Comparison of ENCODE assay signal across 8 mouse cellular contexts in genomic region chr17:23585721-23586491, GRCm38 (mm10). TPM values are rescaled to one million over a fixed set of nuclear protein-coding genes. Genes with fewer than 3 reads are reported as not detected.
DNase-seq lines count a peak whose midpoint lies in the region; ATAC-seq and TF ChIP-seq lines count a peak whose summit lies in the region.

No protein-coding gene starts in this region.

- TF ChIP-seq CTCF in heart, adult 2 months (IDR thresholded peaks at IDR 0.05) = no peak
- TF ChIP-seq CTCF in testis, adult 2 months (IDR thresholded peaks at IDR 0.05; ENCODE audit: control insufficient read depth, insufficient read depth, insufficient replicate concordance, low read depth, low read length) = no peak

- peak overlapping the region; percentile 51 for H3K9ac ChIP-seq in heart, adult 2 months (ENCODE audit: low read depth, low read length)
- peak overlapping the region; percentile 81 for H3K9ac ChIP-seq in limb, embryonic 11.5 days (ENCODE audit: low read length)
- peak overlapping the region; percentile 83 for H3K9ac ChIP-seq in midbrain, embryonic 14.5 days (replicated peaks; ENCODE audit: low read length)

- no peaks in the 10 kb centered on the region for H3K79me2 ChIP-seq in heart, adult 2 months (replicated peaks; ENCODE audit: control insufficient read depth, insufficient read depth, low read length)

- H3K4me2 ChIP-seq in limb, embryonic 11.5 days (ENCODE audit: low read depth, severe bottlenecking) = peak overlapping the region; percentile 95
- H3K4me2 ChIP-seq in midbrain, embryonic 14.5 days (ENCODE audit: low read length) = peak overlapping the region; percentile 90

- H3K27me3 ChIP-seq in heart, adult 2 months (ENCODE audit: control insufficient read depth, insufficient read depth, low read length) = no peaks in the 10 kb centered on the region
- H3K27me3 ChIP-seq in limb, embryonic 11.5 days (ENCODE audit: control insufficient read depth, insufficient read depth, low read length) = no peaks in the 10 kb centered on the region
- H3K27me3 ChIP-seq in midbrain, embryonic 14.5 days (ENCODE audit: control insufficient read depth, insufficient read depth, low read length) = no peaks in the 10 kb centered on the region
- H3K27me3 ChIP-seq in testis, adult 2 months (ENCODE audit: control insufficient read depth, insufficient read depth, low read length) = no peaks in the 10 kb centered on the region

- peaks cover 3% of the 10 kb centered on the region for H3K4me1 ChIP-seq in heart, adult 2 months (ENCODE audit: control insufficient read depth, insufficient read depth, low read length)
- peaks cover 7% of the 10 kb centered on the region; the same call in 1 of the 2 replicates for H3K4me1 ChIP-seq in limb, embryonic 11.5 days (ENCODE audit: control insufficient read depth, insufficient read depth, low read length)
- H3K4me1 ChIP-seq in midbrain, embryonic 14.5 days (ENCODE audit: control insufficient read depth, insufficient read depth, low read length) = peaks cover 25% of the 10 kb centered on the region
- H3K4me1 ChIP-seq in testis, adult 2 months (ENCODE audit: control insufficient read depth, insufficient read depth, low read length) = peaks cover 11% of the 10 kb centered on the region

- DNase-seq in gastrocnemius, adult 18-20 months (ENCODE audit: low spot score) = peak; percentile 58
- no peak for DNase-seq in gastrocnemius, postnatal 25 days
- peak; percentile 88 for DNase-seq in embryo, embryonic 10 days (ENCODE audit: low spot score)
- DNase-seq in heart, adult 2 months = peak; percentile 34 to 55
- peak; percentile 38 to 44 for DNase-seq in kidney, adult 8-10 months
- peak; percentile 79 for DNase-seq in limb, embryonic 11.5 days (ENCODE audit: low spot score)
- DNase-seq in midbrain, embryonic 14.5 days = peak; percentile 93

- no peaks in the 10 kb centered on the region for H3K36me3 ChIP-seq in heart, adult 2 months (ENCODE audit: control insufficient read depth, insufficient read depth, low read length)
- peaks cover 2% of the 10 kb centered on the region; the same call in 1 of the 2 replicates for H3K36me3 ChIP-seq in limb, embryonic 11.5 days (ENCODE audit: control insufficient read depth, insufficient read depth, low read length)
- H3K36me3 ChIP-seq in midbrain, embryonic 14.5 days (ENCODE audit: control insufficient read depth, insufficient read depth, low read length) = peaks cover 15% of the 10 kb centered on the region
- no peaks in the 10 kb centered on the region for H3K36me3 ChIP-seq in testis, adult 2 months (ENCODE audit: control insufficient read depth, insufficient read depth, low read length)

- ATAC-seq in limb, embryonic 11.5 days (ENCODE audit: insufficient number of reproducible peaks, low FRiP score, low TSS enrichment, low read depth) = peak; percentile 67
- peak; percentile 83; the same call in 1 of the 2 replicates for ATAC-seq in midbrain, embryonic 14.5 days (ENCODE audit: low FRiP score, low TSS enrichment)

- WGBS in heart, adult 2 months = under 1% methylated on average over 22 of the region's 22 CpGs
- WGBS in limb, embryonic 11.5 days = under 1% methylated on average over 22 of the region's 22 CpGs
- under 1% methylated on average over 22 of the region's 22 CpGs for WGBS in midbrain, embryonic 14.5 days

- TF ChIP-seq EP300 in heart, adult 2 months (IDR thresholded peaks at IDR 0.05; ENCODE audit: insufficient read depth, low read depth, low read length) = no peak

- H3K9me3 ChIP-seq in limb, embryonic 11.5 days (ENCODE audit: control insufficient read depth, low read length) = no peaks in the 10 kb centered on the region
- H3K9me3 ChIP-seq in midbrain, embryonic 14.5 days (ENCODE audit: control insufficient read depth, low read length) = no peaks in the 10 kb centered on the region

- H3K27ac ChIP-seq in heart, adult 2 months = peak overlapping the region; percentile 21
- H3K27ac ChIP-seq in limb, embryonic 11.5 days (replicated peaks; ENCODE audit: low read depth, low read length) = 0 out of 2 replicates have a peak overlapping the region, but pooled peaks have one; percentile 36
- peak overlapping the region; percentile 68 for H3K27ac ChIP-seq in midbrain, embryonic 14.5 days (replicated peaks; ENCODE audit: low read depth, low read length)
- peak overlapping the region; percentile 51 for H3K27ac ChIP-seq in testis, adult 2 months (ENCODE audit: control insufficient read depth, insufficient read depth, low read depth, low read length)

- intact Hi-C loops in heart, adult 2 months (cut with DNase I) = no loop called here

- H3K4me3 ChIP-seq in heart, adult 2 months = peak overlapping the region; percentile 65
- peak overlapping the region; percentile 76 for H3K4me3 ChIP-seq in limb, embryonic 11.5 days (ENCODE audit: low read depth, low read length)
- H3K4me3 ChIP-seq in midbrain, embryonic 14.5 days (replicated peaks; ENCODE audit: low read depth, low read length) = peak overlapping the region; percentile 76
- peak overlapping the region; percentile 96 for H3K4me3 ChIP-seq in testis, adult 2 months (ENCODE audit: control insufficient read depth, low read depth, low read length)

- peak; percentile 72 for TF ChIP-seq POLR2A in heart, adult 2 months (IDR thresholded peaks at IDR 0.05; ENCODE audit: insufficient read depth, low read depth, low read length)
- TF ChIP-seq POLR2A in testis, adult 2 months (IDR thresholded peaks at IDR 0.05; ENCODE audit: control insufficient read depth, low read depth, low read length) = peak; percentile 27; the same call in 1 of the 2 replicates

RNA-seq across cellular contexts. Expression of gene Zfp13, which starts 13.4 kb away (rescaled TPM):
- total RNA-seq in gastrocnemius, adult 18-20 months (2021) = 1 to 10 TPM; 2.5 to 2.9 TPM
- total RNA-seq in gastrocnemius, postnatal 25 days (2021) = 1 to 10 TPM; 2.0 to 2.1 TPM
- 1 to 10 TPM; 2.2 to 2.8 TPM for total RNA-seq in heart, adult 2 months (2021)
- polyA plus RNA-seq in heart, adult 2 months (2012; rRNA removed) = 3.2 and 3.6 TPM in 2 replicates
- polyA plus RNA-seq in limb, embryonic 11.5 days (2014; fragmentation: Nextera tagmentation; extraction: Ambion mirVana) = 20.5 and 22.7 TPM in 2 replicates
- polyA plus RNA-seq in midbrain, embryonic 14.5 days (2014; fragmentation: Nextera tagmentation; extraction: Ambion mirVana) = 24.8 and 31.4 TPM in 2 replicates
- polyA plus RNA-seq in testis, adult 2 months (2012; rRNA removed) = 45.3 and 57.6 TPM in 2 replicates

RNA-seq across cellular contexts. Expression of gene Zscan10, which starts 14.8 kb away (rescaled TPM):
- not detected for total RNA-seq in gastrocnemius, adult 18-20 months (2021)
- total RNA-seq in gastrocnemius, postnatal 25 days (2021) = not detected
- total RNA-seq in heart, adult 2 months (2021) = not detected
- polyA plus RNA-seq in heart, adult 2 months (2012; rRNA removed) = not detected in 2 replicates
- polyA plus RNA-seq in limb, embryonic 11.5 days (2014; fragmentation: Nextera tagmentation; extraction: Ambion mirVana) = 0.24 and 0.80 TPM in 2 replicates
- polyA plus RNA-seq in midbrain, embryonic 14.5 days (2014; fragmentation: Nextera tagmentation; extraction: Ambion mirVana) = not detected in 2 replicates
- 4.5 and 4.9 TPM in 2 replicates for polyA plus RNA-seq in testis, adult 2 months (2012; rRNA removed)

RNA-seq across cellular contexts. Expression of gene Zfp213, which starts 21.9 kb away (rescaled TPM):
- total RNA-seq in gastrocnemius, adult 18-20 months (2021) = 1 to 10 TPM; 2.1 to 2.8 TPM
- 1 to 10 TPM; 1.9 to 2.4 TPM for total RNA-seq in gastrocnemius, postnatal 25 days (2021)
- 1 to 10 TPM; 5.5 to 6.2 TPM for total RNA-seq in heart, adult 2 months (2021)
- polyA plus RNA-seq in heart, adult 2 months (2012; rRNA removed) = 8.7 and 9.8 TPM in 2 replicates
- polyA plus RNA-seq in limb, embryonic 11.5 days (2014; fragmentation: Nextera tagmentation; extraction: Ambion mirVana) = 24.4 and 25.6 TPM in 2 replicates
- polyA plus RNA-seq in midbrain, embryonic 14.5 days (2014; fragmentation: Nextera tagmentation; extraction: Ambion mirVana) = 16.8 and 19.1 TPM in 2 replicates
- polyA plus RNA-seq in testis, adult 2 months (2012; rRNA removed) = 3.5 and 3.7 TPM in 2 replicates

RNA-seq across cellular contexts. Expression of gene Mmp25, which starts 59.2 kb away (rescaled TPM):
- total RNA-seq in gastrocnemius, adult 18-20 months (2021) = under 1 TPM in 1 of 2 experiments, not detected in 1; 0.07 TPM
- not detected for total RNA-seq in gastrocnemius, postnatal 25 days (2021)
- total RNA-seq in heart, adult 2 months (2021) = under 1 TPM; 0.09 to 0.10 TPM
- 0.18 and 0.21 TPM in 2 replicates for polyA plus RNA-seq in heart, adult 2 months (2012; rRNA removed)
- polyA plus RNA-seq in limb, embryonic 11.5 days (2014; fragmentation: Nextera tagmentation; extraction: Ambion mirVana) = 0.45 and 0.63 TPM in 2 replicates
- polyA plus RNA-seq in midbrain, embryonic 14.5 days (2014; fragmentation: Nextera tagmentation; extraction: Ambion mirVana) = 0.38 and 1.1 TPM in 2 replicates
- polyA plus RNA-seq in testis, adult 2 months (2012; rRNA removed) = 0.35 and 0.36 TPM in 2 replicates
